12 mouse cellular contexts compared by ENCODE assay signal in genomic region chr19:58288145-58288544, GRCm38 (mm10).
"Had no signal": no experiment of that assay in that cellular context is flagged by ENCODE, and none has a peak within 500 bp of the region (broad histone marks: within the 10 kb centered on the region; RNA-seq: fewer than 3 reads in every experiment).

No protein-coding gene starts in this region.

- H3K27ac ChIP-seq: liver, embryonic 14.5 days; lung, embryonic 15.5 days; midbrain, embryonic 10.5 days; midbrain, embryonic 12.5 days; neural tube, embryonic 12.5 days had no signal

- H3K27me3 ChIP-seq: lung, embryonic 15.5 days; midbrain, embryonic 12.5 days; neural tube, embryonic 12.5 days had no signal

- H3K4me3 ChIP-seq: lung, embryonic 15.5 days; midbrain, embryonic 10.5 days; midbrain, embryonic 12.5 days; neural tube, embryonic 12.5 days had no signal

- DNase-seq: lung, adult 18-20 months; midbrain, embryonic 14.5 days; right cerebral cortex, postnatal 25 days; spleen, adult 18-20 months; thymus, adult 18-20 months; thymus, postnatal 14 days; thymus, postnatal 36 days had no signal

- H3K36me3 ChIP-seq: lung, embryonic 15.5 days; midbrain, embryonic 10.5 days; midbrain, embryonic 12.5 days; neural tube, embryonic 12.5 days had no signal

- H3K4me2 ChIP-seq: lung, embryonic 15.5 days; midbrain, embryonic 12.5 days; neural tube, embryonic 12.5 days had no signal
